Comparison of ENCODE assay signal across 28 mouse cellular contexts in genomic region chr5:62689965-62690364, GRCm38 (mm10).
DNase-seq lines count a peak whose midpoint lies in the region; ATAC-seq lines count a peak whose summit lies in the region.
"Had no signal": no experiment of that assay in that cellular context is flagged by ENCODE, and none has a peak within 500 bp of the region (broad histone marks: within the 10 kb centered on the region; RNA-seq: fewer than 3 reads in every experiment).

No protein-coding gene starts in this region.

- H3K4me3 ChIP-seq in limb, embryonic 13.5 days = no peak overlapping the region
- H3K4me3 ChIP-seq: heart, embryonic 10.5 days; heart, embryonic 15.5 days; lung, embryonic 15.5 days had no signal

- H3K27me3 ChIP-seq in limb, embryonic 13.5 days = no peaks in the 10 kb centered on the region
- H3K27me3 ChIP-seq: heart, embryonic 15.5 days; lung, embryonic 15.5 days had no signal

- 0 out of 2 replicates have a peak overlapping the region, but pooled peaks have one; percentile 6 for H3K27ac ChIP-seq in limb, embryonic 13.5 days
- H3K27ac ChIP-seq: heart, embryonic 10.5 days; heart, embryonic 15.5 days; lung, embryonic 15.5 days had no signal

- H3K4me2 ChIP-seq in limb, embryonic 13.5 days (replicated peaks) = no peak overlapping the region
- H3K4me2 ChIP-seq: heart, embryonic 15.5 days; liver, embryonic 11.5 days; lung, embryonic 15.5 days; midbrain, embryonic 11.5 days had no signal

- H3K4me1 ChIP-seq in limb, embryonic 13.5 days = peaks cover 11% of the 10 kb centered on the region
- H3K4me1 ChIP-seq: heart, embryonic 10.5 days; heart, embryonic 15.5 days; lung, embryonic 15.5 days had no signal

- no peaks in the 10 kb centered on the region for H3K36me3 ChIP-seq in limb, embryonic 13.5 days
- H3K36me3 ChIP-seq: heart, embryonic 10.5 days; heart, embryonic 15.5 days; lung, embryonic 15.5 days had no signal

- peak; percentile 56 for ATAC-seq in frontal cortex, adult (ENCODE audit: low TSS enrichment)
- ATAC-seq in limb, embryonic 13.5 days (ENCODE audit: low FRiP score, low read depth) = peak; percentile 54; the same call in 1 of the 2 replicates
- ATAC-seq: activated CD4-positive, CD25-positive, alpha-beta regulatory T cell, adult 4 months; forebrain, embryonic 16.5 days; intestine, embryonic 16.5 days; midbrain, embryonic 16.5 days had no signal

- H3K9ac ChIP-seq in limb, embryonic 13.5 days = no peak overlapping the region
- H3K9ac ChIP-seq: heart, embryonic 15.5 days; lung, embryonic 15.5 days had no signal

- H3K9me3 ChIP-seq in limb, embryonic 13.5 days = no peaks in the 10 kb centered on the region
- H3K9me3 ChIP-seq: heart, embryonic 10.5 days; heart, embryonic 15.5 days; lung, embryonic 15.5 days had no signal

- DNase-seq in frontal cortex, postnatal 36 days (ENCODE audit: low spot score in 2 of 2) = no peak
- DNase-seq in Muller cell, postnatal 12 days (ENCODE audit: inconsistent ontology term) = peak; percentile 80
- DNase-seq in brain, adult 2 months (ENCODE audit: low read depth, low spot score) = peak; percentile 60
- DNase-seq in urinary bladder, postnatal 36 days (ENCODE audit: low spot score in 2 of 2) = no peak
- no peak for DNase-seq in adrenal gland, adult (ENCODE audit: inconsistent age in 2 of 2, low spot score in 1 of 2)
- DNase-seq: adrenal gland, adult 8-10 months; B cell, adult 2 months; cerebellum, adult 18-20 months; cerebellum, postnatal 14 days; gastrocnemius, postnatal 25 days; heart, adult 11 months; kidney, adult 9 months; kidney, postnatal 14 days; left cerebral cortex, postnatal 4 days; right cerebral cortex, adult 18-20 months; spleen, adult 18-20 months; thymus, postnatal 14 days had no signal

- WGBS in limb, embryonic 13.5 days = 20% methylated on average over 4 of the region's 4 CpGs

Comparison
In these comparisons a context has a peak if more than half of its experiments do, and no peak if none do; other contexts are left out.
1. DNase-seq: peak in Muller cell, postnatal 12 days (single experiment) and brain, adult 2 months (single experiment); none in frontal cortex, postnatal 36 days (0 of 2), urinary bladder, postnatal 36 days (0 of 2) and adrenal gland, adult (0 of 2).